Mouse (Mus musculus) megakaryocyte progenitor cell, adult 5-6 weeks (primary cell): ENCODE data around the gene Fryl. TPM values are rescaled to one million over a fixed set of nuclear protein-coding genes. Genes with fewer than 3 reads are reported as not detected.
A peak's percentile ranks its signal among the peaks of the same experiment; 100 is the strongest.
"Not testable (repeated sequence)": the region's sequence is repeated elsewhere in the genome, so short reads cannot be mapped to it uniquely, and the experiment has no call there.

Experiments used
- ATAC-seq: replicated peaks from 2 replicates; pipeline ENCODE4 v1.8.0; 2016; ENCODE audit warnings: mild to moderate bottlenecking, moderate TSS enrichment, inconsistent platforms; ENCODE audit not compliant: poor library complexity
- total RNA-seq, 2 experiments: library from RNA; stranded (forward) in 1 of 2; stranded (reverse) in 1 of 2; fragments of 157-497, 149-512 nt in 1 of 2; fragments of 200-1000 nt in 1 of 2; gene quantifications; 2 replicates each; pipeline versions ENCODE4 v1.2.3 to v1.2.4; 2015 to 2017

Gene Fryl
- total RNA-seq, 2 experiments from 2014 or later: 74.2 to 78.5 TPM

- no peak for ATAC-seq
These were observed 223.9 kb downstream of the Fryl start for GRCm38 (mm10) chr5:73032481-73032880.

GRCm38 (mm10) chr5:73028646-73029045, 227.8 kb downstream of the Fryl start:
- no peak for ATAC-seq

GRCm38 (mm10) chr5:73023801-73024200, 232.6 kb downstream of the Fryl start:
- no peak for ATAC-seq

- no peak for ATAC-seq
These were observed 241.7 kb downstream of the Fryl start for GRCm38 (mm10) chr5:73014745-73015144.

- peak; percentile 48 for ATAC-seq
These were observed 242.7 kb downstream of the Fryl start for GRCm38 (mm10) chr5:73013611-73014287.

GRCm38 (mm10) chr5:73012884-73013610, 243.4 kb downstream of the Fryl start:
- ATAC-seq: peak; percentile 43; the same call in 1 of the 2 replicates

- not testable (repeated sequence) for ATAC-seq
These were observed 244.6 kb downstream of the Fryl start for GRCm38 (mm10) chr5:73011806-73012205.

GRCm38 (mm10) chr5:73008230-73008629, 248.2 kb downstream of the Fryl start:
- peak; percentile 87 for ATAC-seq

- ATAC-seq: no peak
These were observed 248.8 kb downstream of the Fryl start for GRCm38 (mm10) chr5:73007582-73007959.

- peak; percentile 50 for ATAC-seq
These were observed 249.4 kb downstream of the Fryl start, which contains the start of gene Slc10a4 for GRCm38 (mm10) chr5:73006784-73007581. TSS of gene Slc10a4 (plus strand) at chr5:73006883.

- ATAC-seq: no peak
These were observed 252.4 kb downstream of the Fryl start for GRCm38 (mm10) chr5:73004046-73004445.

- not testable (repeated sequence) for ATAC-seq
These were observed 257.9 kb downstream of the Fryl start for GRCm38 (mm10) chr5:72998546-72998945.

- ATAC-seq: no peak
These were observed 261.0 kb downstream of the Fryl start for GRCm38 (mm10) chr5:72995379-72995778.

GRCm38 (mm10) chr5:72994928-72995327, 261.5 kb downstream of the Fryl start:
- ATAC-seq: no peak

- ATAC-seq: no peak
These were observed 262.0 kb downstream of the Fryl start for GRCm38 (mm10) chr5:72994424-72994823.

- no peak for ATAC-seq
These were observed 263.9 kb downstream of the Fryl start for GRCm38 (mm10) chr5:72992474-72992873.

- ATAC-seq: no peak
These were observed 266.7 kb downstream of the Fryl start for GRCm38 (mm10) chr5:72989756-72990155.

- ATAC-seq: no peak
These were observed 268.6 kb downstream of the Fryl start for GRCm38 (mm10) chr5:72987786-72988185.

- peak; percentile 88 for ATAC-seq
These were observed 272.3 kb downstream of the Fryl start for GRCm38 (mm10) chr5:72984091-72984490.

GRCm38 (mm10) chr5:72976539-72976938, 279.9 kb downstream of the Fryl start:
- ATAC-seq: no peak

- no peak for ATAC-seq
These were observed 280.4 kb downstream of the Fryl start for GRCm38 (mm10) chr5:72975996-72976395.
